Mouse (Mus musculus) C2C12 (cell line): Measurements from ENCODE around the gene Sugt1. TPM values are rescaled to one million over a fixed set of nuclear protein-coding genes. Genes with fewer than 3 reads are reported as not detected.

Experiments used
- H3K27me3 ChIP-seq: one replicate; pipeline ENCODE4 v1.6.1; 2011; ENCODE audit not compliant: control insufficient read depth, insufficient read depth, insufficient read length
- H3K36me3 ChIP-seq: one replicate; pipeline ENCODE4 v1.6.1; 2011; ENCODE audit not compliant: control insufficient read depth, insufficient read depth
- H3K4me3 ChIP-seq: one replicate; pipeline ENCODE4 v1.5.1; 2011; ENCODE audit warnings: mild to moderate bottlenecking, control low read depth; ENCODE audit not compliant: poor library complexity, insufficient read depth, severe bottlenecking
- H3K79me2 ChIP-seq: one replicate; pipeline ENCODE4 v1.6.1; 2011; ENCODE audit not compliant: control insufficient read depth, insufficient read depth
- H3K79me3 ChIP-seq: one replicate; pipeline ENCODE4 v1.6.1; 2011; ENCODE audit warnings: low read depth, control low read depth
- H3ac ChIP-seq: one replicate; pipeline ENCODE3; 2011; ENCODE audit warnings: low read depth; ENCODE audit not compliant: control insufficient read depth, insufficient read length
- CEBPB ChIP-seq: IDR thresholded peaks from one replicate; pipeline ENCODE4 v1.6.1; 2011; ENCODE audit warnings: low read depth, mild to moderate bottlenecking, control low read depth, moderate library complexity
- CTCF ChIP-seq: IDR thresholded peaks from one replicate; pipeline ENCODE4 v1.5.1; 2011; ENCODE audit not compliant: control insufficient read depth, insufficient read depth, insufficient read length
- FOSL1 ChIP-seq: IDR thresholded peaks from one replicate; pipeline ENCODE4 v1.8.0; 2011; ENCODE audit warnings: mild to moderate bottlenecking, low read length; ENCODE audit not compliant: poor library complexity, insufficient read depth, severe bottlenecking
- MAX ChIP-seq: IDR thresholded peaks from one replicate; pipeline ENCODE4 v1.6.1; 2011; ENCODE audit warnings: mild to moderate bottlenecking, control low read depth
- MYOD1 ChIP-seq: IDR thresholded peaks from one replicate; pipeline ENCODE4 v1.6.1; 2011; ENCODE audit warnings: low read depth; ENCODE audit not compliant: control insufficient read depth, insufficient read length
- MYOG ChIP-seq: IDR thresholded peaks from one replicate; pipeline ENCODE4 v1.6.1; 2011; ENCODE audit not compliant: control insufficient read depth, insufficient read length; ENCODE audit errors: extremely low read depth
- USF1 ChIP-seq: IDR thresholded peaks from one replicate; pipeline ENCODE4 v1.6.1; 2011; ENCODE audit warnings: low read depth, mild to moderate bottlenecking, control low read depth, moderate library complexity
- polyA plus RNA-seq: library from polyadenylated mRNA; unstranded; fragments of >200 nt; fragmentation: generic; extraction: Trizol; gene quantifications from one replicate; pipeline ENCODE4 v1.2.1, GENCODE M21; 2012; ENCODE audit warnings: missing spikeins

Gene Sugt1
- polyA plus RNA-seq, 1 experiment, result 68.8 TPM

- no peaks in the 10 kb centered on the region for H3K36me3 ChIP-seq
- TF ChIP-seq FOSL1 (no peak), CTCF (no peak), MAX (no peak), USF1 (no peak), MYOD1 (no peak), MYOG (no peak), CEBPB (no peak)
- no peaks in the 10 kb centered on the region for H3K27me3 ChIP-seq
- H3ac ChIP-seq, result no peak overlapping the region
- no peaks in the 10 kb centered on the region for H3K79me2 ChIP-seq
- H3K4me3 ChIP-seq, result no peak overlapping the region
- peaks cover 4% of the 10 kb centered on the region for H3K79me3 ChIP-seq
These were observed 29.7 kb upstream of the Sugt1 start for GRCm38 (mm10) chr14:79557796-79558195.

GRCm38 (mm10) chr14:79562745-79563144 is 24.7 kb upstream of the Sugt1 start:
- no peak overlapping the region for H3K4me3 ChIP-seq
- no peaks in the 10 kb centered on the region for H3K27me3 ChIP-seq
- no peaks in the 10 kb centered on the region for H3K36me3 ChIP-seq
- H3K79me3 ChIP-seq, result no peaks in the 10 kb centered on the region
- no peaks in the 10 kb centered on the region for H3K79me2 ChIP-seq
- TF ChIP-seq MAX (no peak), MYOG (no peak), CTCF (peak; percentile 44)
- H3ac ChIP-seq, result no peak overlapping the region

GRCm38 (mm10) chr14:79564784-79565183 is 22.7 kb upstream of the Sugt1 start:
- Histone ChIP-seq H3K27me3 (no peaks in the 10 kb centered on the region), H3ac (no peak overlapping the region), H3K36me3 (no peaks in the 10 kb centered on the region), H3K79me2 (no peaks in the 10 kb centered on the region), H3K4me3 (no peak overlapping the region), H3K79me3 (no peaks in the 10 kb centered on the region)
- TF ChIP-seq USF1, result no peak
- no peak for TF ChIP-seq MYOD1

GRCm38 (mm10) chr14:79573482-79574191 is 13.9 kb upstream of the Sugt1 start:
- no peak overlapping the region for H3K4me3 ChIP-seq
- H3ac ChIP-seq, result no peak overlapping the region
- no peak for TF ChIP-seq USF1
- TF ChIP-seq CTCF, result no peak
- TF ChIP-seq MYOG, result no peak
- no peak for TF ChIP-seq MAX
- TF ChIP-seq MYOD1, result no peak
- TF ChIP-seq FOSL1, result no peak
- no peak for TF ChIP-seq CEBPB
- H3K79me2 ChIP-seq, result no peaks in the 10 kb centered on the region
- no peaks in the 10 kb centered on the region for H3K27me3 ChIP-seq
- no peaks in the 10 kb centered on the region for H3K79me3 ChIP-seq
- peaks cover 8% of the 10 kb centered on the region for H3K36me3 ChIP-seq

GRCm38 (mm10) chr14:79574361-79574760 is 13.1 kb upstream of the Sugt1 start:
- H3K27me3 ChIP-seq, result no peaks in the 10 kb centered on the region
- no peak for TF ChIP-seq MAX
- no peak for TF ChIP-seq FOSL1
- TF ChIP-seq USF1, result no peak
- no peak for TF ChIP-seq MYOG
- no peak for TF ChIP-seq MYOD1
- no peak for TF ChIP-seq CEBPB
- TF ChIP-seq CTCF, result no peak

GRCm38 (mm10) chr14:79583526-79584245 is 3.8 kb upstream of the Sugt1 start:
- peaks cover 3% of the 10 kb centered on the region for H3K36me3 ChIP-seq
- TF ChIP-seq CEBPB (no peak), MAX (no peak), CTCF (no peak), MYOD1 (no peak), MYOG (no peak), FOSL1 (no peak), USF1 (no peak)
- no peaks in the 10 kb centered on the region for H3K27me3 ChIP-seq
- H3K79me2 ChIP-seq, result peaks cover 12% of the 10 kb centered on the region
- H3K4me3 ChIP-seq, result no peak overlapping the region
- no peak overlapping the region for H3ac ChIP-seq
- peaks cover 11% of the 10 kb centered on the region for H3K79me3 ChIP-seq

More at GRCm38 (mm10) chr14:79574361-79574760, 13.1 kb upstream of the Sugt1 start:
- Histone ChIP-seq H3ac (no peak overlapping the region), H3K79me2 (no peaks in the 10 kb centered on the region), H3K4me3 (no peak overlapping the region), H3K79me3 (no peaks in the 10 kb centered on the region), H3K36me3 (peaks cover 8% of the 10 kb centered on the region)
